Mouse (Mus musculus) central nervous system, embryonic 11.5 days (tissue): ENCODE measurements around the gene Treml4. TPM values are rescaled to one million over a fixed set of nuclear protein-coding genes. Genes with fewer than 3 reads are reported as not detected.

Source experiments
- polyA plus RNA-seq: library from polyadenylated mRNA; depleted of rRNA; stranded (reverse); fragments of >200 nt; gene quantifications from 2 replicates; pipeline ENCODE4 v1.2.3, GENCODE M21; 2012; rRNA removed

Treml4 gene
- polyA plus RNA-seq, result 0.08 and 0.36 TPM in 2 replicates

GRCm38 (mm10) chr17:48263741-48264362 lies at the start of gene Treml4:
Gene Treml4 (plus strand): TSS chr17:48264295.

GRCm38 (mm10) chr17:48232518-48232917 lies 31.6 kb upstream of the Treml4 start, which contains the start of gene Trem1:
Gene Trem1 (plus strand): TSS chr17:48232768.

GRCm38 (mm10) chr17:48247221-48247928 lies 16.7 kb upstream of the Treml4 start, which contains the start of gene Trem3:
Gene Trem3 (plus strand): TSS chr17:48247777.

GRCm38 (mm10) chr17:48299203-48299602 lies 35.1 kb downstream of the Treml4 start, which contains the start of gene Treml2:
Gene Treml2 (plus strand): TSS chr17:48299498.

GRCm38 (mm10) chr17:48315905-48316579 lies 51.9 kb downstream of the Treml4 start, which contains the start of gene B430306N03Rik:
Gene B430306N03Rik (plus strand): TSS chr17:48316141.

Other genes starting within 250 kb of the Treml4 start
- not detected in 2 replicates for gene 1700122O11Rik, start 226.0 kb upstream of the Treml4 start, polyA plus RNA-seq
- gene 1700067P10Rik, start 175.0 kb upstream of the Treml4 start, polyA plus RNA-seq, result not detected in 2 replicates
- 0.02 TPM in 1 of 2 replicates, not detected in the other for gene 9830107B12Rik, start 118.0 kb upstream of the Treml4 start, polyA plus RNA-seq
- 0.05 TPM in 1 of 2 replicates, not detected in the other for gene A530064D06Rik, start 97.0 kb upstream of the Treml4 start, polyA plus RNA-seq
- gene Trem1, start 31.5 kb upstream of the Treml4 start, polyA plus RNA-seq, result 0.02 and 0.04 TPM in 2 replicates
- gene Trem3, start 16.5 kb upstream of the Treml4 start, polyA plus RNA-seq, result 0.05 and 0.06 TPM in 2 replicates
- 3.0 and 3.4 TPM in 2 replicates for gene Treml2, start 35.2 kb downstream of the Treml4 start, polyA plus RNA-seq
- 0.20 and 0.24 TPM in 2 replicates for gene B430306N03Rik, start 51.8 kb downstream of the Treml4 start, polyA plus RNA-seq
- 4.6 and 10.6 TPM in 2 replicates for gene Trem2, start 82.1 kb downstream of the Treml4 start, polyA plus RNA-seq
- gene Treml1, start 95.6 kb downstream of the Treml4 start, polyA plus RNA-seq, result 3.7 and 5.3 TPM in 2 replicates
- 49.9 and 95.5 TPM in 2 replicates for gene Nfya, start 145.6 kb downstream of the Treml4 start, polyA plus RNA-seq
- gene Oard1, start 145.7 kb downstream of the Treml4 start, polyA plus RNA-seq, result 53.7 and 61.8 TPM in 2 replicates
- gene Apobec2, start 168.6 kb downstream of the Treml4 start, polyA plus RNA-seq, result 1.9 and 5.0 TPM in 2 replicates
- 5.2 and 11.2 TPM in 2 replicates for gene Tspo2, start 187.2 kb downstream of the Treml4 start, polyA plus RNA-seq
- gene Unc5cl, start 190.6 kb downstream of the Treml4 start, polyA plus RNA-seq, result 0.27 and 0.42 TPM in 2 replicates